Mouse (Mus musculus): ENCODE results near the gene Nfix.

- TF ChIP-seq EP300 (optimal IDR thresholded peaks at IDR 0.05) (no peak), CTCF (IDR thresholded peaks at IDR 0.05; ENCODE audit: low read depth) (peak; percentile 68)
Measured at GRCm38 (mm10) chr8:84725941-84726259, 74.2 kb downstream of the Nfix start.

Data from stomach, postnatal 0 days (tissue).